Mouse (Mus musculus): ENCODE measurements around the gene Pcnx4.
A peak's percentile ranks its signal among the peaks of the same experiment; 100 is the strongest.
"Not testable (repeated sequence)": the region's sequence is repeated elsewhere in the genome, so short reads cannot be mapped to it uniquely, and the experiment has no call there.

Pcnx4 gene

DNA sequence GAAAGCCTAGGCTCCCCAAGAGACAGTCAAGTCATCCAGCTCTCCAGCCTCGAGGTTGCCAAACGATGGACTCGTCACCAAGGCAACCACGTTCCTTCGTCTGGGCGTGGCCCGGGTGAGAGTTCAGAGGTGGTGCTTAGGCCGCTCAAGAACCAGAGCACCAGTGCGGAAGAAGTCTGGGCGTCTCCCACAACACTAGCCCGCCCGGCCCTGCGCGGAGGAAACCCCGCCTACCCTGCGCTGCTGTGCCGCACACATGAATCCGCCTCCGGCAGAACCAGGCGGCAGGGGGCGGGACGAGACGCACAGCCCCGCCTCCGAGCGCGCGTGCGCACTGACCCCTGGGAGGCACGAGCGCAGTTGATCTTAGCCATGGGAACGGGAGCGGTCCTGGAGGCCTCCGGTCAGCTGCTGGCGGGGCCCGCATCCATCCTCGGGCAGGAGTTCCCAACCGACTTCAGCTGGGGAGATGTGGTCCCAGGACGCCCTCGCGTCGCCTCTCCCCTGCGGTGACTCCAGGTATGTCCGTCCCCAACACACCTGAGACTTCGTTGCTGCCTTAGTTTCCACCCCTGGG lies at the start of gene Pcnx4:
Gene Pcnx4 (plus strand): TSS at position 363 of the 577 bp plus-strand sequence.
- peak; percentile 95 for DNase-seq

DNA sequence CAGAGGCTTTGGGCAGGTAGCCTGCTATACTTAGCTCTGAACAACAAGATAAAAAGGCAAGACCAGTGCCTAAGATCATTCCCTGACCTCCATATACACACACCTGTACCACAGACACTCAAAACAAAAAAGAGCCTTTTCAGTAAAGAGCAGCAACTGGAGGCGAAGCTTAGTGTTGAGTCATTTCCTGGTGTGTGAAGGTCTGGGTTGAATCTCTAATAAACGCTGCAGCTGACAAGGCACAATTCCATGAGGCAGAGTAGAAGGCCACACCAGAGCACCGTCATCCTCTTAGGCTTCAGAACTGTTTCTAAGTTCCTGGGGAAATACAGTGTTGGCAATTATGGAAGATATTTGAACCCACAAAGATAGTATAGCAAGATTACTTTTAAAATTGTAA lies 48.7 kb upstream of the Pcnx4 start:
- no peak for DNase-seq

DNA sequence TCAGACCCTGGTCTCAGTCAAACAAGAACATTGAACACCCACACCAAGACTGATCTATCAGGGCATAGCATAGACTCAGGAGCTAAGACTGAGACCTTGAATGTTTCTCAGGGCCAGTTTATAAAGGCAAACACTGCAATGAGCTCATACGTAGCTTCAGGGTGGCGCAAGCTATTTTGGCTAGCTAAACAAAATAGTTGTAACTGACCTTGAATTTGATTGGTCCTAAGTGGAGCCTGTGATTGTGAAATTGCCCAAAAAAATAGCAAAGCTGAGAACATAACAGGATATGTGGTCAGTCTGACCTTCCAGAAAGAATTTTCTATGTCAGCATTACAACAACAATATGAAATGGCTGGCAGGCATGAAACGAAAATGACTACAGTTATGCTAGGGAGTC lies 46.2 kb upstream of the Pcnx4 start:
- DNase-seq, result no peak

DNA sequence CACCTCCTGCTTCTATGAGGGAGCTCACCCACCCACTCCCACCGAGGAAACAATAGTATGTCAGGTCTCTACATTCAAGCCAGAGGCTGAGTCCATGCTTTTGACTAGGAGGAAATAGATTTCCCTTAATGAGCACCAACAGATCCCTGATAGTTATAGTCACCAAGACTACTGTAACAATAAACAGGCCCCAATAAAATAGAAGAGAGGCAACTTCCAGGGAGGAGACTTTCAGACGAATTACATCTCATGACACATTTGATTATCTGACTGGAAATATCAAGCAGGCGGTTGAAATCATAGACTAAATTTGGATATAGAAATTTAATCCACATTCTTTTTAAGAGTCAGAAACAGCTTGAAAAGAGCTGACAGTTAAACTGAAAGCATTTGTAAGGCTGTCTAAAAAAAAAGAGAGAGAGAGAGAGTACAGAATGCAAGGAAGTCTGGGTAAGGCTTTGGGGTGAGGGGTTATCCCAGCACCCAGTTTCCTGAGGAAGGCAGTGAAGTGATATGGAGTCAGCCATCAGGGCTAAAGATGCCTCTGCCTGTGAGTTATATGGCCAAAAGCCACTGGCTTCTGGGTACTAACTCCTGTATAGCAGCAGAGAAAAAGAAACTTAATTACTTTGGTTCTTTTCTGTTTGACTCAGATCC lies 45.0 kb upstream of the Pcnx4 start:
- no peak for DNase-seq

DNA sequence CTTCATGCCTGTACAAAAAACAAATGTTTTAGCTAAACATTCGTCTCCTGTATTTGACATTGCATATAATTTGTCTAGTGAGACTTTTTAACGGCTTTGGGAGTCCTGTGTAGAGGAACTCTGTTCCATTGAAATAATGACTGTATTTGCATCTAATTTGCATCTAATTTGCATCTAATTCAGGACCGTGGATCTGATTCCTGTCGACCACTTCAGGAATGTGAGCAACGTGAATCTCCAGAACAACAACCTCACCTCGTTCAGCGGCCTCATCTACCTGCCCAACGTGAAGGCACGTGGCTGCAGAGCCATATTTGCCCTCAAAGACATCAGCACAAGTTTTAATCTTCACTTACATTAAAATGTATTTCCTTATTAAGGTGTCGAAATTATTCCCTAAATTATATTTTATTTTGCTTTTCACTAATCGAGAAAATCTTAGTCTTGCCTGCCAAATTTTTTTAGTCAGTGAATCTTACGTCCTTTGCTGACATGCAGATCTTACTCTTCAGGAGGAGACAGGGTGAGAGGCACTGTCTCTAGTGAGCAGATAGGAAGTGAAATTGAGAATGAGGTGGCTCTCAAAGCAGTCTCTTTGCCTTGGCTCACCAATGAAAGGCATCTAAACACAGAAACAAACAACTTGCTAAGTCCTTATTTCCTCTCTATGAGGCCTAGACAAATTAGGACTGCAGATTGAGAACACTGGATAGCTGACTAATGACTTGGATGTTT lies 39.1 kb upstream of the Pcnx4 start:
- no peak for DNase-seq

DNA sequence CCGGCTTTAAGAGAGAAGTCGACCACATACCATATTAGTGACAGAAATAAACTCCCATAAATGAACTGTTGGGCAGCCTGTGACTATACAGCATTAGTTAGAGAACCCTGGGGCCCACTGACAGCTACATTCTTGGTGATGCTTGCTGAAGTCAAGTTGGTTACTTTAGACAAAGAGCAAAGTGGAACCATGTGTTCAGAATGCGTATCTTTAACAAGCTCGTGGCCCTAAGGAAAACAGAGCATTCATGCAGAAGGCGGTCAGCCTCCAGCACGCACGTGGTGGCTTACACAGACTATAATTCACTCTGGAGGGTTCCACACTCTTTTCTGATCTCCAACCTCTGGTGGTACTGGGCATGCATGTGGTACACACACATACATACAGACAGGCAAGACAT lies 26.6 kb upstream of the Pcnx4 start:
- DNase-seq, result no peak

DNA sequence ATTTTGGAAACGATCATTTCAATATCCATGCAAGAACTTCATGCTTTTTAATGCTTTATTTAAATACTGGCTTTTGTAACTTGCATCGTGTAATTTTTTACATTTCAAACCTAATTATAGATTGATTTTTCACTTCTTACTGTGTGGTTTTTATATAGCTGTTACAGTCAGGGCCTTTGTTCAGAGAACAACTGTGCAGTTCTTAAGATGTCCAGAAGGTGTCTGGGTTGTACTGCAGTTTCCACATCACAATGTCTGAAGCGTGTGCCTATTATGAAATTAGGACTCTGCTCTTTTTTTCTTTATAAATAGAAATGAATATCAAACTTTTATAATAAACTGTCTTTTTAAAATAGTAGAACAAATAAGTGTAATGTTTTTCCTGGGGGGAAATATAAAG lies 20.7 kb upstream of the Pcnx4 start:
- no peak for DNase-seq

DNA sequence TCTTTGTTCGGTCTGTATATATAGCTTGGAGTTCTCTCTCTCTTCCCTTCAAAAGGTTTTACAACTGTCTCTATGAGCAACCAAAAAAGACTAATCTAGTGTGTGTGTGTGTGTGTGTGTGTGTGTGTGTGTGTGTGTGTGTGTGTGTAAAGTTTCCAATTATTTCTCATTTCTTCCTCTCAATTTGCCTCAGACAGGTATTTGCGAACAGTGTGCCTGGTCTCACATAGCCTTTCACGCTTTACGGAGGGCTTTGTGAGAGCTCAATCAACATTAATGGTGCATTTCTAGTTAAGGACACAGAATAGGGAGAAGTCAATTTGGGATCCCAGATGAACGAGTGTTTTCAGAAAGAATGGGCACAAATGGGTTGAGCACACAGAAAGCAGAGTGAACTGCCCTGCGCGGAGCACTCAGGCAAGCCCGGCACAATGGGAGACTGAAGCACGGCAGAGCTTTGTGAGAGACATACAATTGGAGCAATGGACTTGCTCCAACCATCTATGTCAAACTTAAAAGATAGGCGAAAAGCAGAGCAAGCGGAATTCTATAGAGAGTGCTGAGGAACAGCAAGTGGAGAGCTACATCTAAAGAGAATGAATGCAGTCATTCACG lies 18.0 kb upstream of the Pcnx4 start:
- DNase-seq, result no peak

DNA sequence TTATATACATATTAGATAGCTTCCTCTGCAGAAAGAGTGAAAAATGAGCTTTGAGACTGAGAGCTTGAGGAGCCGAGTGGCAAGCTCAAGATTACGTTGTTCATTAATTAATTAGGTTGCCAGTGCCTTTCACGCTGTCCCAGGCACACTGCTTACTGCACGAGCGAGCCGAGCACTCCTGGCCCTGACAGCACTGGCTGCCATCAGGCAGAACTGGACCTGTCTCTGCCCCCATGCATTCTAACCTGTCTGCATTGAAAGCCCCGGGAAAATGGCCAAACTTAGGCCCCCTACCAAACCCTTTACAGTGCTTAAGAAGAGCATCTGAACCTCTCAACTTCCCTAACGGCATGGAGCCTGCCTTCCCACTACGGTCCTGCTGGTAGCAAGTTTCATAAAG lies 16.8 kb upstream of the Pcnx4 start:
- no peak for DNase-seq

DNA sequence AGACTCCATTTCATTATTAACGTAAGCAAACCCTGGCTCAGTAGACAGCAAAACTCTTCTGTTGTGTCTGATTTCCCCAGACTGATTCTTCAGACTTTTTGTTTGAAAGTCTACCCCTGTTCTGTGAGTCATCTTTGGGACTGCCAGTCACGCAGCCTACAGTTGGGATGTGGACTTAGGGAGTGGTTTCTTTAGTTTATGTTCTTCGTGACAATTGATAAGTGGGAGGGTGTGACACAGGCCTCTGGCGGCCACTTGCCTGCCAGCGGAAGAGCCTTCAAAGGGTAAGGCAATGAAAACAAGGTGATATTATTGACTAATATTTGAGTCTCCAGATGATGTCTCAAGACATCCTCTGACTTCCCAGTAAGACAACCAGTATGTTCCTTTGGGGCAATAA lies 16.3 kb upstream of the Pcnx4 start:
- no peak for DNase-seq

DNA sequence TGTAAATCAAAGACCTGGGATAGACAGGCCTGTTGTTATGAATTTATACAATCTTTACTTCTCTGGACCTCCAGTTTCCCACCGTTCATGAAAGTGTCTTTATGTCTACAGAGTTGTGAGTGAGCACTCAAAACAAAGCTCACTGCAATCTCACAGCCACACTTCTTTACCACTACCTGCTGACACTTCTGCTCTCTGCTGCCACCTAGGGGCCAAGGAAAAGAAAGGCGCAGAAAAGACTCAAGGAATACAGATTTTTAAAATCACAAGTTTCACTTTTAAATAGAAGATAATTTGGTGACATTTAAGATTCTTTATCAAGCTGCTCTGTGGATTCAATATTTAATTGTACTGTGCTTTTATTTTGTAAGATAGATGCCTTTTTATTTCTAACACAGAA lies 15.5 kb upstream of the Pcnx4 start:
- DNase-seq, result peak; percentile 55

DNA sequence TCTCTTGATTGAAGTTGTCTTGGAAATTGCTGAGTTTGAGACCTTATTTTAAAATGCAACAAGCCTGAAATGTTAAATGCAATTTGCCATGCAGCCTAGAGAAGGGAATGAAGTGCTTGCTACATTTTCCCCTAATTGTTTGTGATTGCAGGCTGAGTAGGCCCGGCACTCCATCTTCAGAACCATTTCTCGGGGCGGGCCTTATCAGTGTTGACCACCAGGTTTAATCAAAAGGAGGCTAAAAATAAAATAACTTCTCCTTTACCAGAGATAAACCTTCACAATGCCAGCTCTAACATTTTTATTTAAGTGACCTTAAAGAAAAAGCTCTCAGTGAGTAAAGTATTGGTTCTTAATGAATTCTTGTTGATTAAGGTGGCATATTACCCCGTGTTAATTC lies 10.6 kb upstream of the Pcnx4 start:
- DNase-seq, result no peak

DNA sequence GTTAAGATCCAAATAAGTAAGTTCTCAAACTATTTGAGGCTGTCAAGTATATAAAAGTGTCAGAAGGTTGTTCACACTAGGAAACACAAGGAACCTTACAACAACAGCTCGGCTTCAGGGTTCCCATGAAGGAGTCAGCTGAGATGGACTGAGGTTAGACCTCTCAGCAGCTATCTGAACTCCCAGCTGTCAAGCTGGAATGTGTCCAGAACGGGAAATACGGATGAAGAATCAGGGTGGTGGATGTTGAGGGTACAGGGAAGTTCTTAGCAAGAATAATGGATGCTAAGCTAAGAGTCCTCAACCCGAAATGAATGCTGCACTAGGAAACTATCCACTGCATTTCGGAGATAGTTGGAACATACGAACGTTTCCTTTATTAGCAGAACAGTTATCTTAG lies 3.9 kb upstream of the Pcnx4 start:
- no peak for DNase-seq

DNA sequence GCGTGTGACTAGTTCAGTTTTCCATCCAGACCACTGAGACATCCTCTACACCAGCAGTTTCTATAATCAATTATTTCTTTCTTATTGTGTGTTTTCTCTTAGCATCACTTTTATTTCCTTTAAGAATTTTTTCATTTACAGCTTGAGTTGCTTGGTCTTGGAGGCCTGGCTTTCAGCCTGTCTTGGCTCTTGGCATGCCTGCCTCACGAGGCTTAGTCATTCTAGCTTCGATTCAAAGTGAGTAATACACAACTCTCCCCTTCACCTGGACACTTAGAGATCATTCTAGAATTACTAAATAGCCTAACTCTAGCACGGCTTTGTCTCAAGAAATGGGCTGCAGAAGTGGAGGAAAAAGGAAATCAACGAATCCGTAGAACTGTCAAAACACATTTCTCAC lies 2.2 kb upstream of the Pcnx4 start:
- DNase-seq, result no peak

DNA sequence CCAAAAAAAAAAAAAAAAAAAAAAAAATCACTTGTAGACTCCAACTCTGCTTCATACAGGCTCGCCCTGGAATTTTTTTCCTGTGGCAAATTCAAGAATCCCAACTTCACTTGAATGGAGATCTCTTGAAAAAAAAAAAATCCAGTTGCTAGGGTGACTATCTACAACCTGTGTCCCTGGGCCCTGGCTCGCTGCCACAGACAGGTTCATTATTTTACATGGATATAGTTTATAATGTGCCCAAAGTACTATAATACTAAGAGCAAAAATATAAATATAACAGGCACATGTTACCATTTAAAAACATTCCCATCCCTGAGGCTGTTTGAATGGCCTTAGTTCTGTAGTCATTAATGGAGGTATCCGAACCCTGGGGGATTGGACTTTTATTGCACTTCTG lies 584 bp upstream of the Pcnx4 start:
- no peak for DNase-seq

DNA sequence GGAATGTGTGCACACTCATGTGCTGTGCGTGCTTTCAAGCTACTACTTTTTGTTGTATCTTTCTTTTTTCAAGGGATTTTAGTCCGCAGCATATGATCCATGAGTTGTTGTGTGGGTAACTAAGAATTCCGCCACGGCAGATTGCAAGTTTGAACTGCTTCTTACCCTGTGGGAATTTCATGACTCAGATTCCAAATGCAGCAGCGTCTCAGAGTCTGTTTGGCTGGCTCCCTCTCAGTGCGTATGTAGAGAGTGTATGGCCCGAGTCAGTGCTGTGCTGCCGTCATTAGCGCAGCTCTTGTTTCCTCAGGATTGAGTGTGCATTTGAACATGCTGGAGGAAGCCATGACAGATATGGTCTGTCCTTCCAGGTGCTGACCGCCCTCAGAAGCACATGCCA lies 2.4 kb downstream of the Pcnx4 start:
- DNase-seq, result no peak

DNA sequence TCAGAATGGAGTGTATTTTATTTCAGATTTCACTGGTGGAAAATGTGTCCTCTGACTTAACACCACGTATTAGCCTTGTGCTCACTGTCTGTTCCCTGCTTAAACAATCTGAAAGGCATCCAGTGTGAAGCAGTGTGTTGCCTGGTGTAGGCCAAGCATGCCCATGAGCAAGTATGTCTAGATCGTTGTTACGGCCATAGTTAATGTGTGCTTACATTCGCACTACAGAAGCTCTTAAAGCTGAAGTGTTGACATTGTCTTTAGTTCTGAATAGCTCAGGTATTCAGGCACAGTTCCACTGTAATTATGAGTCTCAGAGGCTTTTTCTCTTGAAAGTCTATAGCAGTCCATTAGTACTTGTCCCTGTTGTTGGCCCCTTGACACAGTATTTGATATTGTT lies 18.2 kb downstream of the Pcnx4 start:
- no peak for DNase-seq

DNA sequence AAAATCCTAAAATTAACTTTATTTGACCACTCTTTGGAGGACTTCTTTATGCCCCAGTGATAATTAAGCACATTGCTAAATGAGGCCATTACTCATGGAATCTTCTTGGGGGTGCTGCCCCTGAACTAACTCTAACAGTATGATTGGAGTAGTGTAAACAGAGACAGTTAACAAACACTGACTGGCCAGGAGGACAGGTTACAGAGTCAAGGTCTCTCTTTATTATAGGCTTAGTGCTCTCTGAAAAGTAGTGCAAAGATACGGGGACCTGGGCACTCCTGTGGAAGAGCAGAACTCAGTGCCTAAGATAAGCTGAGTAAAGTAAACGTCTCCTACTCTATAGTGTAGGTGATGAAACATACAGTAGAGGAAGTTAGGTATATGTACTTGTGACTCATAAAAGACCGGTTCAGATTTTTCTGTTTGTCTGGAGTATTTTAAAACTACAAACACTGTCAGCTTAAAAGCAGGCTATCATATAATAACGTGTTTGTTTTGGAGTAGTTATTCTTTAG lies 28.2 kb downstream of the Pcnx4 start:
- DNase-seq, result no peak

DNA sequence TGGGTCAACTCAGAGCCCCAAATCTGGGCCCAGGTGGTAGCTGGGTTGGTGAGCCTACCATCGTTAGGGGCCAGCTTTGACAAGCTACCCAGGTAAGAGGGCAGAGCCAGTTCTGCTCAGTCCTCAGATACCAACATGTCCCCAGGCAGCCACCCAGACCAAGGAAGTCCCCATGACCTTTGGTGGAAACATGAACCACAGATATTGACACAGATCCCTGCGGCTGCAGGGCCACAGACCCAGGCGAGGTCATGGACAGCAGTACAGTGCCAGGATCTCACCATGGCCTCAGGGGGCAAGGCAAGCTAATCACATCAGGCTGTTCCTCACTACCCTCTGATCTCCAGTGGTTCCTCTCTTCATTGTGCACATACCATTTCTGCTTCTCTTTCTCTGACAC lies 45.8 kb downstream of the Pcnx4 start:
- DNase-seq, result no peak

DNA sequence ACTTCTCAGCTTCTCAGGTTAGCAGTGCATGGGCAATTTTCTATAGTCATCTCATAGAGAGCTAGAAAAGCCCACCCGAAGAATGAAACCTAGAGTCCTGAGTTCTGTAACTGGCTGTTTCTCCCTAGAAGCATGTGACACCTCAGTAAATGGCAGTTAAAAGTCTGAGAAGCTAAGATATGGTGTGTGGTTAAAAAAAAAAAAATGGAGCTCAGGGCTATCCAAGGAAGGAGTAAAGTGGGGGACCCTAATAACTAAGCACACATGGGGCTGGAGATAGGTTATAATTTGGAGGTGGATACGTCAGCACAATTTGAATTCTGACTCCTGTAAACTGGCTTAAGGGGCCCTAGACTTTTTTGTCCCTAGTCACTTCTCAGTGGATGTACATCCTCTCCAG lies 46.9 kb downstream of the Pcnx4 start:
- no peak for DNase-seq

DNA sequence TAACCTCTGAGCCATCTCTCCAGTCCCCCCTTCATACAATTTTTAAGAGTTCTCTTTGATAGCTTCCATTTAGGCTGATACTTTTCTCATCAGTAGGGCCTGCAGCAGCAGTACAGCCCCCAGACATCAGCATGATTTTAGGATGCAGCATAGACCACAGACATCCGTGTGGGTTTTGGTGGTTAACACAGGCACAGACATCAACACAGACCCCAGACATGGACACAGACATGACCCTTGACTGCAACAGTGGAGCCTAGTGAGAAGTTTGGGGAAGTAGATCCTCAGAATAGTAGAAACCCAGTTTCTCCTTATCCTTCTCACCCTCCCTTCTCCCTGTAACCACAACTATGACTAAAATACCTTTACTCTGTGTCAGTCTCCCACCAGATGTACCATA lies 49.2 kb downstream of the Pcnx4 start:
- DNase-seq, result no peak

DNA sequence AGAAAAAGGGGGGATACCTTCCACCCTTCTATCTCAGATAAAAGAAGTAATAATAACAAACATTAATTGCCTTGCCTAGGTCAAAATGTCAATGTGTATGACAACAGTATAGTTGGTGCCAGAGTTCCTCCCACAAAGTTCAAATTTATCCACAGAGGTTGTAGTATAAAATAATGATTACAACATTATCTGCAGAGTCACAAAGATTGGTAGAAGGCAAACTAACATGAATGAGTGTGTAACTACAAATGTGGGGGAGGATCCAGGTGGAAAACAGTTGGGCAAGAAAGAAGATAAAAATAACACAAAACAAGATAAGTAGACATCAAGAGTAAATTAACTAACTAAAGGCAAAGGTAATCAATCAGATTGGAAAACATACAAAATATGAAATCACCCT lies 56.8 kb downstream of the Pcnx4 start:
- no peak for DNase-seq

DNA sequence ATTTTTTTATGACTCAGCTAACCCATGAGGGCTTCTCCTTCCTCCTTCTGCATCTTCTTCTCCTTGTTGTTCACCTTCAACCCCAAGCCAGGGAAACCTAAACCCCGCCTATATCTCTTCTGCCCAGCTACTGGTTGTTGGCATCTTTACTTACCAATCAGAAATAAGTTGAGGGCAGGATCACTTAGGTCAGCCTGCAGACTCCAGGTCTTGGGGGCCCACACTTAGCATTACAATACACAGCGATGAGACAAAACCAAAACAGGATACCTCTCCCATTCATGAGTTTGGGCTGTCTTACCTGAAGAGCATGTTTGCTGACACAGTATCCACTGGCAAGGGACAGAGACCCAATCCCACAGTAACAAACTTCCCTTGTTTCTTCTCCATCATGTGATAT lies 57.8 kb downstream of the Pcnx4 start:
- no peak for DNase-seq

DNA sequence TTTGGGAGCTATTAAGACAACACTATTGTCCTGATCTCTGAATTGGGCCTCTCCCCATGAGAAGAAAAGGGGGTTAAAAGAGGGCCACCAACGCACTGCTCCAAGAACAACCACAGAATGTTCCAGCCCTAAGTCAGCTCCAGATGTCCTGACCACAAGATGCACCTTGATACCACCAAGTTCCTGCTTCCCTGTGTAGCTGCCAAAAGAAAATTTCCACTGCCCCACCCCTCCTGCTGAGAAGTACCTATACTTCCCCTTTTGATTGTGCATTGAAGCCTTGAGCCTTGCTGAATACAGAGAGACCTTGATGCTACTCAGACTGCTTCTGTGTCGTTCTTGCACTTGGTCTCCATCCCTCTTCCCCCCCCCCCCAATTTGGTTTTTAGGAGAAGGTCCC lies 62.5 kb downstream of the Pcnx4 start:
- not testable (repeated sequence) for DNase-seq

Measured in cerebellum, adult 8-10 months (tissue).